17 mouse cellular contexts compared by ENCODE assay signal in genomic region chr13:110893909-110894308, GRCm38 (mm10).
DNase-seq lines count a peak whose midpoint lies in the region; ATAC-seq and TF ChIP-seq lines count a peak whose summit lies in the region.
"Had no signal": no experiment of that assay in that cellular context is flagged by ENCODE, and none has a peak within 500 bp of the region (broad histone marks: within the 10 kb centered on the region; RNA-seq: fewer than 3 reads in every experiment).

No protein-coding gene starts in this region.

- H3K27ac ChIP-seq in kidney, embryonic 16.5 days (ENCODE audit: low read length) = no peak overlapping the region
- no peak overlapping the region for H3K27ac ChIP-seq in embryonic facial prominence, embryonic 10.5 days (replicated peaks)
- H3K27ac ChIP-seq in kidney, postnatal 0 days = no peak overlapping the region
- H3K27ac ChIP-seq: hindbrain, embryonic 15.5 days; layer of hippocampus, adult 2 months; limb, embryonic 15.5 days; macrophage had no signal

- no peak overlapping the region for H3K9ac ChIP-seq in kidney, embryonic 16.5 days (replicated peaks; ENCODE audit: low read length)
- H3K9ac ChIP-seq in kidney, postnatal 0 days (ENCODE audit: low read depth, low read length) = no peak overlapping the region
- H3K9ac ChIP-seq: hindbrain, embryonic 15.5 days; limb, embryonic 15.5 days had no signal

- 55% methylated on average over 6 of the region's 6 CpGs for WGBS in kidney, embryonic 16.5 days
- 38% methylated on average over 6 of the region's 6 CpGs for WGBS in embryonic facial prominence, embryonic 10.5 days
- WGBS in kidney, postnatal 0 days = 59% methylated on average over 6 of the region's 6 CpGs

- H3K9me3 ChIP-seq in kidney, embryonic 16.5 days (ENCODE audit: low read length) = no peaks in the 10 kb centered on the region
- no peaks in the 10 kb centered on the region for H3K9me3 ChIP-seq in embryonic facial prominence, embryonic 10.5 days
- H3K9me3 ChIP-seq in kidney, postnatal 0 days (replicated peaks; ENCODE audit: low read length) = no peaks in the 10 kb centered on the region
- H3K9me3 ChIP-seq: hindbrain, embryonic 15.5 days; limb, embryonic 15.5 days had no signal

- no peaks in the 10 kb centered on the region for H3K27me3 ChIP-seq in kidney, embryonic 16.5 days (ENCODE audit: insufficient read depth, low read length)
- no peaks in the 10 kb centered on the region for H3K27me3 ChIP-seq in embryonic facial prominence, embryonic 10.5 days (replicated peaks; ENCODE audit: low read depth, poor library complexity, severe bottlenecking)
- no peaks in the 10 kb centered on the region for H3K27me3 ChIP-seq in kidney, postnatal 0 days (ENCODE audit: insufficient read depth, low read length)
- H3K27me3 ChIP-seq: hindbrain, embryonic 15.5 days; limb, embryonic 15.5 days had no signal

- no peak overlapping the region for H3K4me3 ChIP-seq in kidney, embryonic 16.5 days (ENCODE audit: low read length)
- no peak overlapping the region for H3K4me3 ChIP-seq in embryonic facial prominence, embryonic 10.5 days
- H3K4me3 ChIP-seq in kidney, postnatal 0 days (replicated peaks; ENCODE audit: low read depth, low read length) = no peak overlapping the region
- H3K4me3 ChIP-seq: erythroblast, embryonic 14.5 days; hindbrain, embryonic 15.5 days; layer of hippocampus, adult 2 months; limb, embryonic 15.5 days had no signal

- DNase-seq in kidney, adult 11 months = peak; percentile 7
- peak; percentile 43 for DNase-seq in embryonic facial prominence, embryonic 10.5 days (ENCODE audit: low spot score)
- peak; percentile 28 for DNase-seq in gastrocnemius, postnatal 25 days
- peak; percentile 47 for DNase-seq in kidney, postnatal 0 days (ENCODE audit: low spot score)
- DNase-seq in thymus, postnatal 14 days = no peak
- no peak for DNase-seq in right cerebral cortex, postnatal 25 days
- DNase-seq in cerebellum, postnatal 14 days = no peak
- DNase-seq: adrenal gland, postnatal 25 days; cerebellum, postnatal 36 days; midbrain, embryonic 14.5 days; thymus, postnatal 25 days had no signal

- no peak overlapping the region for H3K4me2 ChIP-seq in kidney, embryonic 16.5 days (replicated peaks; ENCODE audit: low read depth, low read length)
- H3K4me2 ChIP-seq in kidney, postnatal 0 days (ENCODE audit: low read length) = no peak overlapping the region
- H3K4me2 ChIP-seq: hindbrain, embryonic 15.5 days; limb, embryonic 15.5 days had no signal

- no peak for TF ChIP-seq CTCF in kidney, postnatal 0 days (IDR thresholded peaks at IDR 0.05; ENCODE audit: low read depth)

- no peaks in the 10 kb centered on the region for H3K36me3 ChIP-seq in kidney, embryonic 16.5 days (ENCODE audit: insufficient read depth, low read length)
- H3K36me3 ChIP-seq in embryonic facial prominence, embryonic 10.5 days (replicated peaks) = no peaks in the 10 kb centered on the region
- H3K36me3 ChIP-seq in kidney, postnatal 0 days (ENCODE audit: insufficient read depth, low read length) = no peaks in the 10 kb centered on the region
- H3K36me3 ChIP-seq: hindbrain, embryonic 15.5 days; limb, embryonic 15.5 days had no signal

- no peak for ATAC-seq in kidney, embryonic 16.5 days (ENCODE audit: low FRiP score, low TSS enrichment)
- ATAC-seq in kidney, postnatal 0 days (replicated peaks; ENCODE audit: low FRiP score, low read depth) = no peak

- H3K4me1 ChIP-seq in kidney, embryonic 16.5 days (ENCODE audit: insufficient read depth, low read length) = peaks cover 5% of the 10 kb centered on the region; the same call in 1 of the 2 replicates
- peaks cover 33% of the 10 kb centered on the region for H3K4me1 ChIP-seq in embryonic facial prominence, embryonic 10.5 days
- no peaks in the 10 kb centered on the region for H3K4me1 ChIP-seq in kidney, postnatal 0 days (replicated peaks; ENCODE audit: insufficient read depth, low read length)
- H3K4me1 ChIP-seq: hindbrain, embryonic 15.5 days had no signal

Comparison
In these comparisons a context has a peak if more than half of its experiments do, and no peak if none do; other contexts are left out.
1. DNase-seq: peak in kidney, adult 11 months (single experiment), embryonic facial prominence, embryonic 10.5 days (single experiment), gastrocnemius, postnatal 25 days (single experiment) and kidney, postnatal 0 days (single experiment); none in thymus, postnatal 14 days (single experiment), right cerebral cortex, postnatal 25 days (single experiment) and cerebellum, postnatal 14 days (0 of 2).